Mouse (Mus musculus) intestine, embryonic 14.5 days (tissue): ENCODE data around the gene Ppp3r2. TPM values are rescaled to one million over a fixed set of nuclear protein-coding genes. Genes with fewer than 3 reads are reported as not detected.

ENCODE experiments used
- ATAC-seq: fragments of 200-750 bp; cut with Nextera tagmentation; replicated peaks from 2 replicates; pipeline ENCODE4 v1.8.0; 2017; ENCODE audit warnings: low read depth, moderate number of reproducible peaks, moderate TSS enrichment, moderate library complexity; ENCODE audit not compliant: low FRiP score, low TSS enrichment
- DNase-seq: peaks from one replicate; pipeline ENCODE4 v3.0.0-alpha.2; 2018; ENCODE audit warnings: low spot score
- H3K27ac ChIP-seq: fragments of 300-500 bp; sonication (generic); 2 replicates; pipeline ENCODE4 v1.5.1; 2014; ENCODE audit warnings: low read depth, mild to moderate bottlenecking, control low read depth
- H3K27me3 ChIP-seq: fragments of 300-500 bp; sonication (generic); replicated peaks from 2 replicates; pipeline ENCODE4 v1.6.1; 2014; ENCODE audit warnings: low read length, control low read depth; ENCODE audit not compliant: control insufficient read depth, insufficient read depth
- H3K36me3 ChIP-seq: fragments of 300-500 bp; sonication (generic); 2 replicates; pipeline ENCODE4 v1.6.1; 2014; ENCODE audit warnings: low read length, control low read depth; ENCODE audit not compliant: control insufficient read depth, insufficient read depth
- H3K4me1 ChIP-seq: fragments of 300-500 bp; sonication (generic); replicated peaks from 2 replicates; pipeline ENCODE4 v1.6.1; 2014; ENCODE audit warnings: low read length, control low read depth, mixed read lengths; ENCODE audit not compliant: control insufficient read depth, insufficient read depth
- H3K4me2 ChIP-seq: fragments of 300-500 bp; sonication (generic); 2 replicates; pipeline ENCODE4 v1.6.1; 2014; ENCODE audit warnings: low read length
- H3K4me3 ChIP-seq: fragments of 300-500 bp; sonication (generic); 2 replicates; pipeline ENCODE4 v1.5.1; 2014; ENCODE audit warnings: low read depth, low read length, control low read depth, mixed read lengths
- H3K9ac ChIP-seq: fragments of 300-500 bp; sonication (generic); 2 replicates; pipeline ENCODE4 v1.6.1; 2014; ENCODE audit warnings: mild to moderate bottlenecking, low read length
- H3K9me3 ChIP-seq: fragments of 300-500 bp; sonication (generic); 2 replicates; pipeline ENCODE4 v1.6.1; 2016; ENCODE audit warnings: low read length, control low read depth; ENCODE audit not compliant: control insufficient read depth
- WGBS: fragments of 180-500 bp; shearing (Covaris S2); extraction: QIAGEN DNeasy Blood & Tissue Kit; methylation state at CpG from one replicate; pipeline ENCODE4 v1.1.7; 2014; 5-methylcytosine and 5-hydroxymethylcytosine counted together
- polyA plus RNA-seq: library from polyadenylated mRNA; unstranded; fragments of >200 nt; fragmentation: Nextera tagmentation; extraction: Ambion mirVana; gene quantifications from 2 replicates; pipeline ENCODE4 v1.2.1, GENCODE M21; 2014

Gene Ppp3r2
- polyA plus RNA-seq, 1 experiment from 2014 or later: 0.09 TPM

GRCm38 (mm10) chr4:49664850-49665249 lies 17.0 kb downstream of the Ppp3r2 start:
- WGBS: 67% methylated on average over 5 of the region's 5 CpGs

GRCm38 (mm10) chr4:49662231-49662630 lies 19.6 kb downstream of the Ppp3r2 start:
- WGBS: 91% methylated on average over 4 of the region's 4 CpGs
- H3K27me3 ChIP-seq: no peaks in the 10 kb centered on the region
- H3K36me3 ChIP-seq: peaks cover 47% of the 10 kb centered on the region
- no peak for ATAC-seq
- H3K9me3 ChIP-seq: no peaks in the 10 kb centered on the region
- H3K4me2 ChIP-seq: no peak overlapping the region
- no peak overlapping the region for H3K9ac ChIP-seq
- H3K4me3 ChIP-seq: no peak overlapping the region
- no peak for DNase-seq
- no peaks in the 10 kb centered on the region for H3K4me1 ChIP-seq
- no peak overlapping the region for H3K27ac ChIP-seq

More at GRCm38 (mm10) chr4:49664850-49665249, 17.0 kb downstream of the Ppp3r2 start:
- H3K4me1 ChIP-seq: no peaks in the 10 kb centered on the region
- ATAC-seq: no peak
- no peak overlapping the region for H3K27ac ChIP-seq
- H3K9me3 ChIP-seq: no peaks in the 10 kb centered on the region
- H3K4me3 ChIP-seq: no peak overlapping the region
- no peak overlapping the region for H3K9ac ChIP-seq
- no peak overlapping the region for H3K4me2 ChIP-seq
- no peaks in the 10 kb centered on the region for H3K27me3 ChIP-seq
- no peak for DNase-seq
- H3K36me3 ChIP-seq: peaks cover 25% of the 10 kb centered on the region

GRCm38 (mm10) chr4:49661664-49662063 lies 20.2 kb downstream of the Ppp3r2 start:
- H3K9me3 ChIP-seq: no peaks in the 10 kb centered on the region
- 96% methylated on average over 9 of the region's 9 CpGs for WGBS
- no peak for DNase-seq
- H3K4me1 ChIP-seq: no peaks in the 10 kb centered on the region
- no peak overlapping the region for H3K27ac ChIP-seq
- H3K27me3 ChIP-seq: no peaks in the 10 kb centered on the region
- H3K4me2 ChIP-seq: no peak overlapping the region
- no peak overlapping the region for H3K9ac ChIP-seq
- ATAC-seq: no peak
- no peak overlapping the region for H3K4me3 ChIP-seq
- peaks cover 52% of the 10 kb centered on the region for H3K36me3 ChIP-seq

GRCm38 (mm10) chr4:49659421-49659820 lies 22.4 kb downstream of the Ppp3r2 start:
- H3K36me3 ChIP-seq: peaks cover 73% of the 10 kb centered on the region
- no peak overlapping the region for H3K27ac ChIP-seq
- H3K4me2 ChIP-seq: no peak overlapping the region
- no peak overlapping the region for H3K4me3 ChIP-seq
- no peaks in the 10 kb centered on the region for H3K9me3 ChIP-seq
- DNase-seq (no peak), ATAC-seq (no peak)
- no peaks in the 10 kb centered on the region for H3K4me1 ChIP-seq
- H3K9ac ChIP-seq: no peak overlapping the region
- H3K27me3 ChIP-seq: no peaks in the 10 kb centered on the region
- 95% methylated on average over 1 of the region's 1 CpGs for WGBS

GRCm38 (mm10) chr4:49639913-49640312 lies 41.9 kb downstream of the Ppp3r2 start:
- WGBS: 71% methylated on average over 2 of the region's 2 CpGs
- H3K9ac ChIP-seq: no peak overlapping the region
- DNase-seq (no peak), ATAC-seq (no peak)
- no peak overlapping the region for H3K4me2 ChIP-seq
- H3K4me1 ChIP-seq: no peaks in the 10 kb centered on the region
- H3K27me3 ChIP-seq: no peaks in the 10 kb centered on the region
- peaks cover 86% of the 10 kb centered on the region for H3K36me3 ChIP-seq
- H3K4me3 ChIP-seq: no peak overlapping the region
- H3K9me3 ChIP-seq: no peaks in the 10 kb centered on the region
- no peak overlapping the region for H3K27ac ChIP-seq

GRCm38 (mm10) chr4:49637821-49638220 lies 44.0 kb downstream of the Ppp3r2 start:
- H3K9me3 ChIP-seq: no peaks in the 10 kb centered on the region
- H3K4me2 ChIP-seq: no peak overlapping the region
- WGBS: 90% methylated on average over 11 of the region's 11 CpGs
- H3K4me3 ChIP-seq: no peak overlapping the region
- H3K27me3 ChIP-seq: no peaks in the 10 kb centered on the region
- no peak for ATAC-seq
- no peak overlapping the region for H3K9ac ChIP-seq
- peaks cover 77% of the 10 kb centered on the region for H3K36me3 ChIP-seq
- no peak for DNase-seq
- no peak overlapping the region for H3K27ac ChIP-seq
- no peaks in the 10 kb centered on the region; the same call in 1 of the 2 replicates for H3K4me1 ChIP-seq

- WGBS: under 1% methylated on average over 30 of the region's 30 CpGs
- no peak; the same call in 1 of the 2 replicates for ATAC-seq
These were observed 49.7 kb downstream of the Ppp3r2 start for GRCm38 (mm10) chr4:49632139-49632481.

GRCm38 (mm10) chr4:49631319-49632138 lies 50.3 kb downstream of the Ppp3r2 start, which contains the start of gene Rnf20:
Gene Rnf20 (plus strand): TSS chr4:49632006.
- no peaks in the 10 kb centered on the region for H3K9me3 ChIP-seq
- DNase-seq (peak; percentile 96), ATAC-seq (peak; percentile 97)
- H3K27ac ChIP-seq: peak within 1 kb of the TSS; percentile 92
- peak within 1 kb of the TSS; percentile 81 for H3K9ac ChIP-seq
- peak within 1 kb of the TSS; percentile 76 for H3K4me2 ChIP-seq
- 3% methylated on average over 37 of the region's 37 CpGs for WGBS
- peak within 1 kb of the TSS; percentile 87 for H3K4me3 ChIP-seq
- no peaks in the 10 kb centered on the region for H3K27me3 ChIP-seq
- no peaks in the 10 kb centered on the region; the same call in 1 of the 2 replicates for H3K4me1 ChIP-seq
- H3K36me3 ChIP-seq: peaks cover 24% of the 10 kb centered on the region

More at GRCm38 (mm10) chr4:49632139-49632481, 49.7 kb downstream of the Ppp3r2 start:
- Histone ChIP-seq H3K36me3 (peaks cover 30% of the 10 kb centered on the region), H3K4me1 (no peaks in the 10 kb centered on the region; the same call in 1 of the 2 replicates), H3K27me3 (no peaks in the 10 kb centered on the region), H3K4me2 (peak overlapping the region; percentile 76), H3K9me3 (no peaks in the 10 kb centered on the region), H3K27ac (peak overlapping the region; percentile 92), H3K4me3 (peak overlapping the region; percentile 87), H3K9ac (peak overlapping the region; percentile 81)
- no peak for DNase-seq

- Histone ChIP-seq H3K9me3 (no peaks in the 10 kb centered on the region), H3K9ac (no peak overlapping the region), H3K27ac (no peak overlapping the region), H3K27me3 (no peaks in the 10 kb centered on the region), H3K4me1 (no peaks in the 10 kb centered on the region; the same call in 1 of the 2 replicates), H3K36me3 (no peaks in the 10 kb centered on the region), H3K4me2 (no peak overlapping the region), H3K4me3 (no peak overlapping the region)
- 84% methylated on average over 5 of the region's 5 CpGs for WGBS
- DNase-seq: no peak
- no peak for ATAC-seq
These were observed 52.9 kb downstream of the Ppp3r2 start for GRCm38 (mm10) chr4:49628941-49629340.
